38 mouse cellular contexts compared by ENCODE assay signal in genomic region chr3:107276626-107277025, GRCm38 (mm10). TPM values are rescaled to one million over a fixed set of nuclear protein-coding genes. Genes with fewer than 3 reads are reported as not detected.
"Had no signal": no experiment of that assay in that cellular context is flagged by ENCODE, and none has a peak within 500 bp of the region (broad histone marks: within the 10 kb centered on the region; RNA-seq: fewer than 3 reads in every experiment).

No protein-coding gene starts in this region.

- H3K27ac ChIP-seq: embryonic facial prominence, embryonic 10.5 days; embryonic facial prominence, embryonic 12.5 days; embryonic facial prominence, embryonic 13.5 days; embryonic facial prominence, embryonic 15.5 days; forebrain, embryonic 10.5 days; forebrain, embryonic 12.5 days; forebrain, embryonic 13.5 days; forebrain, embryonic 15.5 days; gastrocnemius, adult 2 months had no signal

- H3K9me3 ChIP-seq: embryonic facial prominence, embryonic 10.5 days; embryonic facial prominence, embryonic 12.5 days; embryonic facial prominence, embryonic 13.5 days; embryonic facial prominence, embryonic 15.5 days; forebrain, embryonic 10.5 days; forebrain, embryonic 12.5 days; forebrain, embryonic 13.5 days; forebrain, embryonic 15.5 days had no signal

- H3K27me3 ChIP-seq: embryonic facial prominence, embryonic 12.5 days; embryonic facial prominence, embryonic 13.5 days; embryonic facial prominence, embryonic 15.5 days; forebrain, embryonic 12.5 days; forebrain, embryonic 13.5 days; forebrain, embryonic 15.5 days had no signal

- H3K9ac ChIP-seq: embryonic facial prominence, embryonic 12.5 days; embryonic facial prominence, embryonic 13.5 days; embryonic facial prominence, embryonic 15.5 days; forebrain, embryonic 12.5 days; forebrain, embryonic 13.5 days; forebrain, embryonic 15.5 days; forebrain, postnatal 0 days had no signal

- H3K4me2 ChIP-seq: embryonic facial prominence, embryonic 12.5 days; embryonic facial prominence, embryonic 13.5 days; embryonic facial prominence, embryonic 15.5 days; forebrain, embryonic 12.5 days; forebrain, embryonic 13.5 days; forebrain, embryonic 15.5 days had no signal

- ATAC-seq: forebrain, embryonic 13.5 days; forebrain, embryonic 14.5 days; forebrain, embryonic 15.5 days; forebrain, embryonic 16.5 days; forebrain, postnatal 0 days had no signal

- H3K4me3 ChIP-seq: embryonic facial prominence, embryonic 10.5 days; embryonic facial prominence, embryonic 12.5 days; embryonic facial prominence, embryonic 13.5 days; embryonic facial prominence, embryonic 15.5 days; erythroblast, embryonic 14.5 days; forebrain, embryonic 10.5 days; forebrain, embryonic 12.5 days; forebrain, embryonic 13.5 days; forebrain, embryonic 15.5 days; gastrocnemius, adult 2 months; heart, adult 2 months had no signal

- H3K36me3 ChIP-seq: embryonic facial prominence, embryonic 10.5 days; embryonic facial prominence, embryonic 12.5 days; embryonic facial prominence, embryonic 15.5 days; forebrain, embryonic 10.5 days; forebrain, embryonic 12.5 days had no signal

- DNase-seq: cerebellum, adult 2 months; cerebellum, adult 8-10 months; cerebellum, adult 9-10 months; cerebellum, adult 9-11 months; cerebellum, postnatal 10 days; cerebellum, postnatal 14 days; cerebellum, postnatal 25 days; cerebellum, postnatal 36 days; forebrain, postnatal 0 days; gastrocnemius, adult 2 months; gastrocnemius, postnatal 10 days; gastrocnemius, postnatal 14 days; gastrocnemius, postnatal 25 days; gastrocnemius, postnatal 36 days; heart, adult 11 months; heart, adult 18-20 months; heart, adult 2 months had no signal

RNA-seq across cellular contexts. Expression of gene Slc16a4, which starts 14.4 kb away (rescaled TPM):
- total RNA-seq: granulocyte monocyte progenitor cell, adult 5-6 weeks had no signal
- polyA plus RNA-seq: erythroblast, embryonic 14.5 days had no signal

RNA-seq across cellular contexts. Expression of gene Prok1, which starts 37.1 kb away (rescaled TPM):
- total RNA-seq: common myeloid progenitor, adult 5-6 weeks; forebrain, postnatal 0 days; gastrocnemius, adult 18-20 months; gastrocnemius, adult 2 months; gastrocnemius, adult 8-10 months; gastrocnemius, postnatal 14 days; gastrocnemius, postnatal 25 days; gastrocnemius, postnatal 36 days; granulocyte monocyte progenitor cell, adult 5-6 weeks; heart, adult 2 months had no signal
- polyA plus RNA-seq: embryonic facial prominence, embryonic 10.5 days; embryonic facial prominence, embryonic 11.5 days; embryonic facial prominence, embryonic 12.5 days; embryonic facial prominence, embryonic 14.5 days; embryonic facial prominence, embryonic 15.5 days; erythroblast, embryonic 14.5 days; forebrain, embryonic 10.5 days; forebrain, embryonic 11.5 days; forebrain, embryonic 12.5 days; forebrain, embryonic 13.5 days; forebrain, embryonic 14.5 days; forebrain, embryonic 15.5 days; heart, adult 2 months had no signal

RNA-seq across cellular contexts. Expression of gene A630076J17Rik, which starts 46.2 kb away (rescaled TPM):
- total RNA-seq: common myeloid progenitor, adult 5-6 weeks; forebrain, postnatal 0 days; gastrocnemius, adult 18-20 months; gastrocnemius, adult 2 months; gastrocnemius, adult 8-10 months; gastrocnemius, postnatal 10 days; gastrocnemius, postnatal 14 days; gastrocnemius, postnatal 25 days; gastrocnemius, postnatal 36 days; gastrocnemius, postnatal 4 days; granulocyte monocyte progenitor cell, adult 5-6 weeks; heart, adult 18-20 months; heart, adult 2 months had no signal
- polyA plus RNA-seq: cerebellum, adult 2 months; cortical plate, adult 2 months; embryonic facial prominence, embryonic 10.5 days; embryonic facial prominence, embryonic 12.5 days; embryonic facial prominence, embryonic 13.5 days; embryonic facial prominence, embryonic 14.5 days; embryonic facial prominence, embryonic 15.5 days; erythroblast, embryonic 14.5 days; forebrain, embryonic 10.5 days; forebrain, embryonic 11.5 days; forebrain, embryonic 12.5 days; forebrain, embryonic 13.5 days; forebrain, embryonic 14.5 days; forebrain, embryonic 15.5 days; forebrain, embryonic 16.5 days; forebrain, postnatal 0 days; frontal cortex, adult 2 months had no signal

RNA-seq across cellular contexts. Expression of gene Cym, which starts 55.1 kb away (rescaled TPM):
- total RNA-seq: common myeloid progenitor, adult 5-6 weeks; forebrain, postnatal 0 days; gastrocnemius, adult 18-20 months; gastrocnemius, adult 2 months; gastrocnemius, adult 8-10 months; gastrocnemius, postnatal 14 days; gastrocnemius, postnatal 25 days; gastrocnemius, postnatal 36 days; gastrocnemius, postnatal 4 days; granulocyte monocyte progenitor cell, adult 5-6 weeks; heart, adult 18-20 months; heart, adult 2 months had no signal
- polyA plus RNA-seq: cerebellum, adult 2 months; embryonic facial prominence, embryonic 11.5 days; embryonic facial prominence, embryonic 14.5 days; erythroblast, embryonic 14.5 days; forebrain, embryonic 10.5 days; forebrain, embryonic 11.5 days; forebrain, embryonic 12.5 days; forebrain, embryonic 14.5 days; forebrain, embryonic 16.5 days; forebrain, postnatal 0 days had no signal
